Mouse (Mus musculus) olfactory bulb, adult 2 months (tissue): ENCODE measurements at regions not wholly inside any gene's neighbourhood (a gene's known extent, or its start where the extent isn't known, plus 50 kb on each side); places are given as distances from the start of the nearest gene placed in this dataset.

Experiments used
- CTCF ChIP-seq: fragments of 200-500 bp; IDR thresholded peaks from 2 replicates; pipeline ENCODE4 v1.5.1; 2012; ENCODE audit warnings: low read depth, mild to moderate bottlenecking, low read length, moderate library complexity; ENCODE audit not compliant: insufficient read depth
- POLR2A ChIP-seq: fragments of 200-500 bp; IDR thresholded peaks from 2 replicates; pipeline ENCODE4 v1.6.1; 2012; ENCODE audit warnings: mild to moderate bottlenecking, low read depth, low read length, moderate library complexity; ENCODE audit not compliant: insufficient read depth

- no peak for TF ChIP-seq POLR2A
- TF ChIP-seq CTCF = no peak
Observed at GRCm38 (mm10) chr8:89387295-89387694, 343.3 kb upstream of the Sall1 start.
